Mouse (Mus musculus): ENCODE measurements around the gene Tmem92.

Tmem92 gene

DNA sequence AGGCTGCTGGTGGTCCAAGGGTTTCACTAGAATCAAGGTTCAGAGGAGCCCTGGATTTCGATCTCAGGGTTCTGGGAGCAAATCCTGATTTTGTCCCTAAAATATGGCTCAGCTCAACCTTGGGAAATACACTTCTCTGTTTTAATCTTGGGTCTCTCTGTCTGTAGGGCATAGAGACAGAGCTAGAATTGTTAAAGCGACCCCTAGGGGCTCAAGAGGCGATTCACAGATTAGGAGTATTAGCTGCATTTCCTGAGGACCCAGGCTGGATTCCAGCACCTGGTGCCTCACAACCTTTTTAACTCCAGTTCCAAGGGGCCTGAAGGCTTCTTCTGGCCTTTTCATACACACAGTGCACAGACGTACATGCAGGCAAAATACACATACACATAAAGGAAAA is 52.9 kb downstream of the Tmem92 start:
- no peak for DNase-seq (ENCODE audit: low read depth, low spot score)

DNA sequence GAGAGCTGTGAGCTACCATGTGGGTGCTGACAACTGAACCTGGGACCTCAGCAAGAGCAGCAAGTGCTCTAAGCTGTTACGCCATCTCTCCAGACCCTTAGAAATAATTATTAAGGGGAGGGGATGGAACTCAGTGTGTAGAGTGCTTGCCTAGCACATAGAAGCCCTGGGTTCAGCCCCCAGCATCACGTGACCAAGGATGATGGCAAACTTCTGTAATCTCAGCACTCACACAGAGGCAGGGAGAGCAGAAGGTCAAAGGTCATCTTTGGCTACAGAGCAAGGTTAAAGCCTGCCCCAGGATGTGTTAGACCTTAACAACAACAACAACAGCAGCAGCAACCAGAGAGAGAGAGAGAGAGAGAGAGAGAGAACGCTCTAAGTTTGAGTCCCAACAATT is 54.0 kb downstream of the Tmem92 start:
- no peak for DNase-seq (ENCODE audit: low read depth, low spot score)

DNA sequence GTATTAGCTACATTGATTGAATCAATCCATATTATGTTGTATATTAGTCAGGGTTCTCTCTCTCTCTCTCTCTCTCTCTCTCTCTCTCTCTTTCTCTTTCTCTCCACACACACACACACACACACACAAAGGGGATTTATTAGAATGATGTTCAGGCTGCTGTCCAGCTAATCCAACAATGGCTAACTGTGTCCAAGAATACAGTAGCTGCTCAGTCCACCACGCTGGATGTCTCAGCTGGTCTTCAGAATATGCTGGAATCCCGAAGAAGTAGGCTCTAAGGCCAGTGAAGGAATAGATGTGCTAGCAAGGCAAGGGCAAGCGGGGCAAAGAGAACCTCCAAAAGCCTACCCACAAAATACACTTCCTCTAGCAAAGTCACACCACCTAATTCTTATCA is 55.2 kb downstream of the Tmem92 start:
- DNase-seq (ENCODE audit: low read depth, low spot score), result no peak
